Mouse (Mus musculus): Measurements from ENCODE around the gene Fabp6. TPM values are rescaled to one million over a fixed set of nuclear protein-coding genes. Genes with fewer than 3 reads are reported as not detected.

The Fabp6 gene
- total and polyA plus RNA-seq, 3 experiments = not detected

GRCm38 (mm10) chr11:43618403-43618802 is 17.1 kb upstream of the Fabp6 start:
- TF ChIP-seq HCFC1 (IDR thresholded peaks at IDR 0.05; ENCODE audit: low read depth, low read length) (no peak), JUND (conservative IDR thresholded peaks at IDR 0.05; ENCODE audit: low read depth, low read length) (no peak), PAX5 (IDR thresholded peaks at IDR 0.05; ENCODE audit: low read length) (no peak), USF1 (IDR thresholded peaks at IDR 0.05; ENCODE audit: low read depth, low read length) (no peak), SIN3A (IDR thresholded peaks at IDR 0.05; ENCODE audit: low read length) (no peak), EP300 (IDR thresholded peaks at IDR 0.05; ENCODE audit: low read length) (no peak), CHD2 (IDR thresholded peaks at IDR 0.05; ENCODE audit: low read length) (no peak)
- Histone ChIP-seq H3K9me3 (replicated peaks; ENCODE audit: low read length) (peaks cover 2% of the 10 kb centered on the region), H3K36me3 (replicated peaks in 1 of 2; ENCODE audit: control insufficient read depth in 1 of 2, insufficient read depth in 1 of 2, low read length in 1 of 2) (no peaks in the 10 kb centered on the region), H3K27ac (ENCODE audit: insufficient read depth, low read depth) (no peak overlapping the region), H3K4me1 (ENCODE audit: control insufficient read depth in 1 of 2, insufficient read depth in 2 of 2) (peaks cover 0 to 15% of the 10 kb centered on the region in 2 experiments; a peak in 2 of 4 replicates), H3K4me3 (replicated peaks in 1 of 3; ENCODE audit: low read depth in 2 of 3, low read length in 2 of 3, poor library complexity in 1 of 3) (no peak overlapping the region), H3K4me2 (ENCODE audit: insufficient read depth, low read depth, poor library complexity, severe bottlenecking) (no peak overlapping the region), H3K79me2 (replicated peaks; ENCODE audit: control insufficient read depth, extremely low read depth, insufficient read depth, poor library complexity, severe bottlenecking) (no peaks in the 10 kb centered on the region), H3K27me3 (replicated peaks) (no peaks in the 10 kb centered on the region), H3K9ac (ENCODE audit: insufficient read depth, low read depth) (no peak overlapping the region)
- dilution Hi-C loops (cut with MboI; ENCODE audit: extremely low pct_ligation_motif_present, extremely low pct_unique_long_range_greater_than_20kb, low sequenced_read_pairs) = no loop called here
- in situ Hi-C loops (cut with MboI; ENCODE audit: low pct_ligation_motif_present, low pct_unique_long_range_greater_than_20kb, low sequenced_read_pairs) = no loop called here
- DNase-seq (ENCODE audit: extremely low read depth) = no peak

GRCm38 (mm10) chr11:43617924-43618323 is 16.6 kb upstream of the Fabp6 start:
- dilution Hi-C loops (cut with MboI; ENCODE audit: extremely low pct_ligation_motif_present, extremely low pct_unique_long_range_greater_than_20kb, low sequenced_read_pairs) (no loop called here), in situ Hi-C loops (cut with MboI; ENCODE audit: low pct_ligation_motif_present, low pct_unique_long_range_greater_than_20kb, low sequenced_read_pairs) (no loop called here)
- no peak for DNase-seq (ENCODE audit: extremely low read depth)
- no peak for TF ChIP-seq TCF12 (IDR thresholded peaks at IDR 0.05; ENCODE audit: low read depth, low read length)
- TF ChIP-seq BHLHE40 (IDR thresholded peaks at IDR 0.05; ENCODE audit: low read depth, low read length) = no peak
- no peak for TF ChIP-seq ZMIZ1 (IDR thresholded peaks at IDR 0.05; ENCODE audit: low read depth, low read length)
- no peak for TF ChIP-seq MXI1 (IDR thresholded peaks at IDR 0.05; ENCODE audit: low read depth, low read length)
- no peak for TF ChIP-seq CTCF (conservative IDR thresholded peaks at IDR 0.05 in 1 of 2, IDR thresholded peaks at IDR 0.05 in 1 of 2; ENCODE audit: low read depth in 2 of 2, low read length in 2 of 2)
- no peak for TF ChIP-seq PAX5 (IDR thresholded peaks at IDR 0.05; ENCODE audit: low read length)
- TF ChIP-seq RCOR1 (conservative IDR thresholded peaks at IDR 0.05; ENCODE audit: low read depth, low read length) = no peak
- no peak for TF ChIP-seq CHD1 (IDR thresholded peaks at IDR 0.05; ENCODE audit: low read depth, low read length)
- no peak for TF ChIP-seq USF2 (conservative IDR thresholded peaks at IDR 0.05; ENCODE audit: low read depth, low read length)
- TF ChIP-seq MYC (IDR thresholded peaks at IDR 0.05; ENCODE audit: low read depth, low read length) = no peak
- TF ChIP-seq USF1 (IDR thresholded peaks at IDR 0.05; ENCODE audit: low read depth, low read length) = no peak
- no peak for TF ChIP-seq POLR2A (IDR thresholded peaks at IDR 0.05; ENCODE audit: low read depth, low read length)
- TF ChIP-seq NRF1 (IDR thresholded peaks at IDR 0.05; ENCODE audit: low read depth, low read length) = no peak
- no peak for TF ChIP-seq EP300 (IDR thresholded peaks at IDR 0.05; ENCODE audit: low read length)
- no peak for TF ChIP-seq TBP (conservative IDR thresholded peaks at IDR 0.05; ENCODE audit: low read depth, low read length)
- no peak overlapping the region for H3K4me3 ChIP-seq (replicated peaks in 1 of 3; ENCODE audit: low read depth in 2 of 3, low read length in 2 of 3, poor library complexity in 1 of 3)
- H3K79me2 ChIP-seq (replicated peaks; ENCODE audit: control insufficient read depth, extremely low read depth, insufficient read depth, poor library complexity, severe bottlenecking) = no peaks in the 10 kb centered on the region
- no peaks in the 10 kb centered on the region for H3K36me3 ChIP-seq (replicated peaks in 1 of 2; ENCODE audit: control insufficient read depth in 1 of 2, insufficient read depth in 1 of 2, low read length in 1 of 2)
- peaks cover 0 to 19% of the 10 kb centered on the region in 2 experiments; a peak in 2 of 4 replicates for H3K4me1 ChIP-seq (ENCODE audit: control insufficient read depth in 1 of 2, insufficient read depth in 2 of 2)
- no peak overlapping the region for H3K27ac ChIP-seq (ENCODE audit: insufficient read depth, low read depth)
- H3K9ac ChIP-seq (ENCODE audit: insufficient read depth, low read depth) = no peak overlapping the region
- no peaks in the 10 kb centered on the region for H3K27me3 ChIP-seq (replicated peaks)
- H3K9me3 ChIP-seq (replicated peaks; ENCODE audit: low read length) = peaks cover 2% of the 10 kb centered on the region
- no peak overlapping the region for H3K4me2 ChIP-seq (ENCODE audit: insufficient read depth, low read depth, poor library complexity, severe bottlenecking)

Measured in CH12.LX (cell line).